Mouse (Mus musculus): ENCODE measurements at regions not wholly inside any gene's neighbourhood (a gene's known extent, or its start where the extent isn't known, plus 50 kb on each side); places are given as distances from the start of the nearest gene placed in this dataset.

DNA sequence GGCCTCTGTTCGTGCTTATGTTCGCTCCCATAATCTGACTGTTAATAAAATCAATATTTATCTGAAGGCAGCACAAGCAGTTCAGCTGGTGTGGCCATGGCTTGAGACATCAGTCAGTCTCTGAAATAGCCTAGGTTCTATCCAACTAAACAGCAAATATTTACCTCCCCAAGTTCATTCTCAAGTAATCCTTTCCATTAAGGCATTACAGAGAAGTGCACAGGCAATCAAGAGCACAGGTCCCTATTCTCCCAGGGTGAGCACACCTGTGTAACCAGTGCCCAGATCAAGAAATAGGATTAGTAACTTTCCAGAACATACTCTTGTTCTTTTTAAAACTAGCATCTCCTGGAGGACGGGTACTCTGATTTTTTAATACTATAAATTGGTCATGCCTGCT is 199.2 kb upstream of the Bmp2 start:
- TF ChIP-seq GATA1 (IDR thresholded peaks at IDR 0.05; ENCODE audit: borderline replicate concordance, low read length) (no peak), FLI1 (IDR thresholded peaks at IDR 0.05; ENCODE audit: low read length) (no peak)

All from megakaryocyte, embryonic 14.5 days (primary cell).